Comparison of ENCODE assay signal across 21 mouse cellular contexts in the genomic region with DNA sequence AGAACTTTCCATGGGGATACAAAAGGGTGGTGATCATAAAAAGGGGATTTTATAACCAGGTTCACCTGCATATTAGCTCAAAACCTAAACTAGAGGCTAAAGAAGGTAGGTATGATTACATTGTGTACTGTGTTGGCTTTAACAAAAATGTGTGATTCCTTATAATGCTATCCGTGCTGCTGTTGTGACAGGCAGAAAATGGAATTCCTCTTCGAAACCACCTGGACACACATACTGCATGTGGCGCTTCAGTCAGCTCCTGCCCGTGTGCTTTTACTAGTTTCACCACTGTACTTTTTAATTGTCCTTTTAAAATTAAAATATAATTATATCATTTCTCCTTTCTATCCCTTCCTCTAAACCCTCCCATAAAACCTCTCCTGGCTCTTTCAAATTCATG.
DNase-seq lines count a peak whose midpoint lies in the region; ATAC-seq and TF ChIP-seq lines count a peak whose summit lies in the region.
"Had no signal": no experiment of that assay in that cellular context is flagged by ENCODE, and none has a peak within 500 bp of the region (broad histone marks: within the 10 kb centered on the region; RNA-seq: fewer than 3 reads in every experiment).

No protein-coding gene starts in this region.

- H3K4me2 ChIP-seq in hindbrain, embryonic 12.5 days (replicated peaks): no peak overlapping the region
- H3K4me2 ChIP-seq in hindbrain, embryonic 11.5 days (replicated peaks; ENCODE audit: low read depth, low read length): no peak overlapping the region
- no peak overlapping the region for H3K4me2 ChIP-seq in neural tube, embryonic 12.5 days (replicated peaks)
- no peak overlapping the region for H3K4me2 ChIP-seq in midbrain, embryonic 13.5 days (replicated peaks)
- H3K4me2 ChIP-seq in liver, postnatal 0 days (ENCODE audit: low read depth, low read length): no peak overlapping the region
- H3K4me2 ChIP-seq: heart, embryonic 12.5 days; liver, embryonic 15.5 days had no signal

- WGBS in hindbrain, embryonic 12.5 days: 89% methylated on average over 4 of the region's 4 CpGs
- WGBS in hindbrain, embryonic 11.5 days: 86% methylated on average over 4 of the region's 4 CpGs
- WGBS in neural tube, embryonic 12.5 days: 94% methylated on average over 4 of the region's 4 CpGs
- 84% methylated on average over 4 of the region's 4 CpGs for WGBS in midbrain, embryonic 13.5 days
- WGBS in limb, embryonic 10.5 days: 92% methylated on average over 4 of the region's 4 CpGs
- WGBS in liver, postnatal 0 days (ENCODE audit: insufficient replicate concordance): 84% methylated on average over 4 of the region's 4 CpGs

- H3K27me3 ChIP-seq in hindbrain, embryonic 12.5 days: no peaks in the 10 kb centered on the region
- no peaks in the 10 kb centered on the region for H3K27me3 ChIP-seq in hindbrain, embryonic 11.5 days (ENCODE audit: control insufficient read depth, insufficient read depth, low read length)
- no peaks in the 10 kb centered on the region for H3K27me3 ChIP-seq in neural tube, embryonic 12.5 days (replicated peaks)
- no peaks in the 10 kb centered on the region for H3K27me3 ChIP-seq in midbrain, embryonic 13.5 days
- no peaks in the 10 kb centered on the region for H3K27me3 ChIP-seq in limb, embryonic 10.5 days (ENCODE audit: low read depth, poor library complexity, severe bottlenecking)
- H3K27me3 ChIP-seq in liver, postnatal 0 days (ENCODE audit: insufficient read depth, low read length): no peaks in the 10 kb centered on the region
- H3K27me3 ChIP-seq: heart, embryonic 12.5 days; liver, embryonic 15.5 days had no signal

- no peaks in the 10 kb centered on the region for H3K9me3 ChIP-seq in hindbrain, embryonic 12.5 days (replicated peaks)
- no peaks in the 10 kb centered on the region for H3K9me3 ChIP-seq in hindbrain, embryonic 11.5 days (ENCODE audit: control insufficient read depth, low read length)
- H3K9me3 ChIP-seq in neural tube, embryonic 12.5 days: no peaks in the 10 kb centered on the region
- no peaks in the 10 kb centered on the region for H3K9me3 ChIP-seq in midbrain, embryonic 13.5 days
- H3K9me3 ChIP-seq in limb, embryonic 10.5 days (replicated peaks): no peaks in the 10 kb centered on the region
- no peaks in the 10 kb centered on the region for H3K9me3 ChIP-seq in liver, postnatal 0 days (ENCODE audit: low read length)
- H3K9me3 ChIP-seq: embryonic facial prominence, embryonic 10.5 days; heart, embryonic 12.5 days; liver, embryonic 15.5 days had no signal

- H3K9ac ChIP-seq in hindbrain, embryonic 12.5 days: no peak overlapping the region
- no peak overlapping the region for H3K9ac ChIP-seq in hindbrain, embryonic 11.5 days (ENCODE audit: low read depth, low read length)
- H3K9ac ChIP-seq in neural tube, embryonic 12.5 days: no peak overlapping the region
- no peak overlapping the region for H3K9ac ChIP-seq in midbrain, embryonic 13.5 days (replicated peaks)
- H3K9ac ChIP-seq in liver, postnatal 0 days (replicated peaks): no peak overlapping the region
- H3K9ac ChIP-seq: heart, embryonic 12.5 days; liver, embryonic 15.5 days had no signal

- no peak for TF ChIP-seq CTCF in liver, postnatal 0 days (IDR thresholded peaks at IDR 0.05; ENCODE audit: low read depth)

- no peak overlapping the region for H3K27ac ChIP-seq in hindbrain, embryonic 12.5 days
- H3K27ac ChIP-seq in hindbrain, embryonic 11.5 days (ENCODE audit: low read depth, low read length): no peak overlapping the region
- no peak overlapping the region for H3K27ac ChIP-seq in neural tube, embryonic 12.5 days
- peak overlapping the region; percentile 41; the same call in 1 of the 2 replicates for H3K27ac ChIP-seq in midbrain, embryonic 13.5 days
- no peak overlapping the region for H3K27ac ChIP-seq in limb, embryonic 10.5 days
- H3K27ac ChIP-seq in liver, postnatal 0 days (ENCODE audit: low read depth): no peak overlapping the region
- H3K27ac ChIP-seq: embryonic facial prominence, embryonic 10.5 days; liver, embryonic 15.5 days; macrophage had no signal

- ATAC-seq in hindbrain, embryonic 12.5 days (ENCODE audit: low FRiP score): peak; percentile 47
- no peak for ATAC-seq in hindbrain, embryonic 11.5 days (ENCODE audit: low FRiP score)
- ATAC-seq in neural tube, embryonic 12.5 days (ENCODE audit: low FRiP score, low read depth): 0 out of 2 replicates have a peak, but pooled peaks have one; percentile 13
- ATAC-seq in midbrain, embryonic 13.5 days: peak; percentile 64
- ATAC-seq in liver, postnatal 0 days: no peak
- ATAC-seq: CD4-positive, CD25-positive, alpha-beta regulatory T cell, adult 4 months; intestine, postnatal 0 days had no signal

- no peak overlapping the region for H3K4me3 ChIP-seq in hindbrain, embryonic 12.5 days
- H3K4me3 ChIP-seq in hindbrain, embryonic 11.5 days (ENCODE audit: low read depth, low read length): no peak overlapping the region
- H3K4me3 ChIP-seq in neural tube, embryonic 12.5 days: no peak overlapping the region
- no peak overlapping the region for H3K4me3 ChIP-seq in midbrain, embryonic 13.5 days (replicated peaks)
- no peak overlapping the region for H3K4me3 ChIP-seq in limb, embryonic 10.5 days
- H3K4me3 ChIP-seq in liver, postnatal 0 days (ENCODE audit: low read depth, low read length): no peak overlapping the region
- H3K4me3 ChIP-seq: embryonic facial prominence, embryonic 10.5 days; heart, embryonic 12.5 days; liver, embryonic 15.5 days had no signal

- DNase-seq in hindbrain, embryonic 11.5 days (ENCODE audit: low spot score): no peak
- DNase-seq in neural tube, embryonic 10.5 days (ENCODE audit: extremely low spot score, low spot score): no peak
- DNase-seq in limb, embryonic 10.5 days (ENCODE audit: low spot score): no peak
- DNase-seq in liver, postnatal 0 days: no peak
- DNase-seq: adrenal gland, postnatal 36 days; cerebellum, adult 11 months; gastrocnemius, postnatal 25 days; heart, adult 18-20 months; kidney, postnatal 36 days; liver; thymus, adult 18-20 months; thymus, postnatal 4 days had no signal

- H3K36me3 ChIP-seq in hindbrain, embryonic 12.5 days: no peaks in the 10 kb centered on the region
- H3K36me3 ChIP-seq in hindbrain, embryonic 11.5 days (ENCODE audit: control insufficient read depth, insufficient read depth, low read length): no peaks in the 10 kb centered on the region
- no peaks in the 10 kb centered on the region for H3K36me3 ChIP-seq in neural tube, embryonic 12.5 days
- no peaks in the 10 kb centered on the region for H3K36me3 ChIP-seq in midbrain, embryonic 13.5 days
- H3K36me3 ChIP-seq in limb, embryonic 10.5 days: no peaks in the 10 kb centered on the region
- H3K36me3 ChIP-seq in liver, postnatal 0 days (replicated peaks; ENCODE audit: insufficient read depth, low read length): no peaks in the 10 kb centered on the region
- H3K36me3 ChIP-seq: embryonic facial prominence, embryonic 10.5 days; heart, embryonic 12.5 days; liver, embryonic 15.5 days had no signal

- 0 out of 2 replicates have a peak, but pooled peaks cover 6% of the 10 kb centered on the region for H3K4me1 ChIP-seq in hindbrain, embryonic 12.5 days
- H3K4me1 ChIP-seq in hindbrain, embryonic 11.5 days (replicated peaks; ENCODE audit: control insufficient read depth, insufficient read depth, low read length): no peaks in the 10 kb centered on the region
- H3K4me1 ChIP-seq in neural tube, embryonic 12.5 days: no peaks in the 10 kb centered on the region; the same call in 1 of the 2 replicates
- peaks cover 20% of the 10 kb centered on the region for H3K4me1 ChIP-seq in midbrain, embryonic 13.5 days (replicated peaks)
- no peaks in the 10 kb centered on the region for H3K4me1 ChIP-seq in limb, embryonic 10.5 days
- H3K4me1 ChIP-seq in liver, postnatal 0 days (ENCODE audit: insufficient read depth): no peaks in the 10 kb centered on the region
- H3K4me1 ChIP-seq: embryonic facial prominence, embryonic 10.5 days; liver, embryonic 15.5 days had no signal

- no peak for TF ChIP-seq EP300 in liver, postnatal 0 days (IDR thresholded peaks at IDR 0.05; ENCODE audit: low read depth)

Comparison
In these comparisons a context has a peak if more than half of its experiments do, and no peak if none do; other contexts are left out.
1. ATAC-seq: peak in hindbrain, embryonic 12.5 days (single experiment), neural tube, embryonic 12.5 days (single experiment) and midbrain, embryonic 13.5 days (single experiment); none in hindbrain, embryonic 11.5 days (single experiment) and liver, postnatal 0 days (single experiment).